ENCODE assay signal across 8 mouse cellular contexts in the genomic region with DNA sequence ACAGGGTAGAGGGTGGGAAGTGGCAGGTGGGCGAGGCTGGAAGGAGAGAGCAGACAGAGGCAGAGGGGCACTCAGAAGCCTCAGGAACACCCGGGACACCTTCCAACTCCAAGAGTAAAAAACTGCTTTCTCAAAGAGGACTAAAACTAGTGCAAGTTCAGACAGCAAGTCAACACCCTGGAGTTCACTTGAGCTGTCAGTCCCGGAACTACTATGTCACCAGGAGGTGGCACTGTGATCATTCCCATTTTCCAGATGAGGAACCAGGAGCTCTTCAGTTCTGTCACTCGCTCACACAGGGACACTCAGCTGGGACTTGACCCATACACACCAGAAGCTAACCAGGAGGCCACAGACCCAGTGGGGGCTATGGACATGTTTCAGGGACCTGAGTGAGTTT. TPM values are rescaled to one million over a fixed set of nuclear protein-coding genes. Genes with fewer than 3 reads are reported as not detected.
DNase-seq lines count a peak whose midpoint lies in the region; ATAC-seq and TF ChIP-seq lines count a peak whose summit lies in the region.
"Had no signal": no experiment of that assay in that cellular context is flagged by ENCODE, and none has a peak within 500 bp of the region (broad histone marks: within the 10 kb centered on the region; RNA-seq: fewer than 3 reads in every experiment).

No protein-coding gene starts in this region.

- H3K4me1 ChIP-seq in intestine, postnatal 0 days (replicated peaks; ENCODE audit: control insufficient read depth, insufficient read depth, low read length): peaks cover 4% of the 10 kb centered on the region; the same call in 1 of the 2 replicates
- peaks cover 21% of the 10 kb centered on the region for H3K4me1 ChIP-seq in intestine, embryonic 15.5 days (replicated peaks)
- peaks cover 7% of the 10 kb centered on the region for H3K4me1 ChIP-seq in ES-Bruce4 (ENCODE audit: control insufficient read depth, insufficient read depth, low read length)
- H3K4me1 ChIP-seq in liver, embryonic 14.5 days (replicated peaks; ENCODE audit: control insufficient read depth in 2 of 2, insufficient read depth in 2 of 2, low read length in 1 of 2): peaks cover 31 to 38% of the 10 kb centered on the region in 2 experiments

- no peaks in the 10 kb centered on the region for H3K9me3 ChIP-seq in intestine, postnatal 0 days (ENCODE audit: control insufficient read depth)
- H3K9me3 ChIP-seq in intestine, embryonic 15.5 days: no peaks in the 10 kb centered on the region
- H3K9me3 ChIP-seq in ES-Bruce4 (replicated peaks; ENCODE audit: control insufficient read depth, insufficient read depth, low read length, poor library complexity, severe bottlenecking): no peaks in the 10 kb centered on the region
- H3K9me3 ChIP-seq in liver, embryonic 14.5 days (ENCODE audit: control insufficient read depth, low read length): no peaks in the 10 kb centered on the region

- H3K4me2 ChIP-seq in intestine, postnatal 0 days (replicated peaks; ENCODE audit: low read depth): no peak overlapping the region
- no peak overlapping the region for H3K4me2 ChIP-seq in intestine, embryonic 15.5 days (replicated peaks)
- H3K4me2 ChIP-seq in liver, embryonic 14.5 days (ENCODE audit: low read depth): no peak overlapping the region

- H3K4me3 ChIP-seq in intestine, postnatal 0 days (ENCODE audit: low read depth, low read length): no peak overlapping the region
- H3K4me3 ChIP-seq in intestine, embryonic 15.5 days (replicated peaks): no peak overlapping the region
- no peak overlapping the region for H3K4me3 ChIP-seq in ES-Bruce4 (ENCODE audit: low read depth, low read length)
- no peak overlapping the region for H3K4me3 ChIP-seq in liver, embryonic 14.5 days (ENCODE audit: insufficient read depth in 1 of 2, low read depth in 2 of 2, low read length in 2 of 2)

- H3K27ac ChIP-seq in intestine, postnatal 0 days (ENCODE audit: low read depth, low read length): no peak overlapping the region
- no peak overlapping the region for H3K27ac ChIP-seq in intestine, embryonic 15.5 days
- no peak overlapping the region for H3K27ac ChIP-seq in ES-Bruce4 (ENCODE audit: insufficient read depth, low read length)
- peak overlapping the region; percentile 30 for H3K27ac ChIP-seq in liver, embryonic 14.5 days

- DNase-seq in R1 (ENCODE audit: low read depth, low spot score): peak; percentile 86
- peak in 2 of 3 experiments; percentile 45 to 47 for DNase-seq in liver, embryonic 14.5 days (ENCODE audit: low read depth in 3 of 3, low spot score in 3 of 3)
- no peak for DNase-seq in thymus, postnatal 0 days (ENCODE audit: low spot score)
- no peak for DNase-seq in right cerebral cortex, postnatal 10 days (ENCODE audit: low spot score in 2 of 2)
- DNase-seq: heart, postnatal 14 days had no signal

- no peaks in the 10 kb centered on the region for H3K27me3 ChIP-seq in intestine, postnatal 0 days (replicated peaks; ENCODE audit: control insufficient read depth, insufficient read depth, low read length)
- no peaks in the 10 kb centered on the region for H3K27me3 ChIP-seq in intestine, embryonic 15.5 days (replicated peaks)
- H3K27me3 ChIP-seq in ES-Bruce4 (ENCODE audit: control insufficient read depth, insufficient read depth, low read length, poor library complexity, severe bottlenecking): no peaks in the 10 kb centered on the region
- H3K27me3 ChIP-seq in liver, embryonic 14.5 days (ENCODE audit: control insufficient read depth, insufficient read depth, low read length): no peaks in the 10 kb centered on the region

- no peak for TF ChIP-seq POLR2A in ES-Bruce4 (IDR thresholded peaks at IDR 0.05; ENCODE audit: insufficient read depth, low read length)

- peak; percentile 68 for TF ChIP-seq CTCF in intestine, postnatal 0 days (IDR thresholded peaks at IDR 0.05; ENCODE audit: low read depth)
- TF ChIP-seq CTCF in ES-Bruce4 (IDR thresholded peaks at IDR 0.05; ENCODE audit: low read depth, low read length): peak; percentile 46
- peak; percentile 80 for TF ChIP-seq CTCF in liver, embryonic 14.5 days (IDR thresholded peaks at IDR 0.05; ENCODE audit: low read depth)

- H3K9ac ChIP-seq in intestine, postnatal 0 days (ENCODE audit: low read depth, low read length): no peak overlapping the region
- no peak overlapping the region for H3K9ac ChIP-seq in intestine, embryonic 15.5 days
- H3K9ac ChIP-seq in ES-Bruce4 (ENCODE audit: low read depth, poor library complexity, severe bottlenecking): no peak overlapping the region
- H3K9ac ChIP-seq in liver, embryonic 14.5 days (replicated peaks): no peak overlapping the region

- no peak for TF ChIP-seq EP300 in ES-Bruce4 (IDR thresholded peaks at IDR 0.05; ENCODE audit: insufficient read depth, low read depth, low read length)
- no peak for TF ChIP-seq EP300 in liver, embryonic 14.5 days (IDR thresholded peaks at IDR 0.05; ENCODE audit: low read depth)

- ATAC-seq in intestine, postnatal 0 days: no peak
- no peak for ATAC-seq in intestine, embryonic 15.5 days
- ATAC-seq in liver, embryonic 14.5 days (ENCODE audit: insufficient read depth): no peak

- 55% methylated on average over 4 of the region's 4 CpGs for WGBS in intestine, postnatal 0 days
- 64% methylated on average over 4 of the region's 4 CpGs for WGBS in intestine, embryonic 15.5 days
- 53% methylated on average over 4 of the region's 4 CpGs for WGBS in liver, embryonic 14.5 days (ENCODE audit: insufficient replicate concordance)

- no peaks in the 10 kb centered on the region for H3K36me3 ChIP-seq in intestine, postnatal 0 days (ENCODE audit: control insufficient read depth, insufficient read depth)
- H3K36me3 ChIP-seq in intestine, embryonic 15.5 days: no peaks in the 10 kb centered on the region
- H3K36me3 ChIP-seq in ES-Bruce4 (ENCODE audit: control insufficient read depth, insufficient read depth, low read length, poor library complexity, severe bottlenecking): no peaks in the 10 kb centered on the region
- no peaks in the 10 kb centered on the region for H3K36me3 ChIP-seq in liver, embryonic 14.5 days (replicated peaks; ENCODE audit: control insufficient read depth, insufficient read depth, low read depth)

RNA-seq across cellular contexts. Expression of gene 4930404H24Rik, which starts 6.6 kb away (rescaled TPM):
- not detected in 2 replicates for polyA plus RNA-seq in intestine, postnatal 0 days (2015; fragmentation: Nextera tagmentation; extraction: Ambion mirVana)
- not detected in 2 replicates for polyA plus RNA-seq in intestine, embryonic 15.5 days (2015; fragmentation: Nextera tagmentation; extraction: Ambion mirVana)
- polyA plus RNA-seq in ES-Bruce4 (2011; ENCODE audit: insufficient read depth, insufficient read length, low read depth, missing spikeins): not detected in 2 replicates
- not detected in 2 replicates for polyA plus RNA-seq in liver, embryonic 14.5 days (2012; rRNA removed)
- not detected in 2 replicates for polyA plus RNA-seq in liver, embryonic 14.5 days (2014; fragmentation: Nextera tagmentation; extraction: Ambion mirVana)
- polyA plus RNA-seq in thymus, postnatal 0 days (2015; fragmentation: Nextera tagmentation; extraction: Ambion mirVana): not detected in 2 replicates

RNA-seq across cellular contexts. Expression of gene Nol4l, which starts 30.6 kb away (rescaled TPM):
- polyA plus RNA-seq in intestine, postnatal 0 days (2015; fragmentation: Nextera tagmentation; extraction: Ambion mirVana): 21.9 and 25.2 TPM in 2 replicates
- polyA plus RNA-seq in intestine, embryonic 15.5 days (2015; fragmentation: Nextera tagmentation; extraction: Ambion mirVana): 25.6 and 27.1 TPM in 2 replicates
- 11.0 and 11.5 TPM in 2 replicates for polyA plus RNA-seq in ES-Bruce4 (2011; ENCODE audit: insufficient read depth, insufficient read length, low read depth, missing spikeins)
- polyA plus RNA-seq in liver, embryonic 14.5 days (2012; rRNA removed): 5.7 and 6.0 TPM in 2 replicates
- polyA plus RNA-seq in liver, embryonic 14.5 days (2014; fragmentation: Nextera tagmentation; extraction: Ambion mirVana): 3.7 and 4.4 TPM in 2 replicates
- polyA plus RNA-seq in thymus, postnatal 0 days (2015; fragmentation: Nextera tagmentation; extraction: Ambion mirVana): 1.9 and 2.0 TPM in 2 replicates

Comparison
In these comparisons a context has a peak if more than half of its experiments do, and no peak if none do; other contexts are left out.
1. DNase-seq: peak in R1 (single experiment) and liver, embryonic 14.5 days (2 of 3); none in thymus, postnatal 0 days (single experiment) and right cerebral cortex, postnatal 10 days (0 of 2).
2. Peak in every context shown above with its lines, with median percentiles within 50 percentile points of each other: CTCF ChIP-seq.